Mouse (Mus musculus) CD8-positive naive resting alpha-beta T cell, adult 2 months (primary cell): ENCODE measurements around the gene Meis3.

Source experiments
- DNase-seq, 2 experiments: peaks; one replicate each; pipeline ENCODE4 v3.0.0; 2022; ENCODE audit warnings: low read depth in 2 of 2, low spot score in 2 of 2

Gene Meis3

GRCm38 (mm10) chr7:16158735-16159134 lies 16.2 kb upstream of the Meis3 start:
- DNase-seq = no peak

DNA sequence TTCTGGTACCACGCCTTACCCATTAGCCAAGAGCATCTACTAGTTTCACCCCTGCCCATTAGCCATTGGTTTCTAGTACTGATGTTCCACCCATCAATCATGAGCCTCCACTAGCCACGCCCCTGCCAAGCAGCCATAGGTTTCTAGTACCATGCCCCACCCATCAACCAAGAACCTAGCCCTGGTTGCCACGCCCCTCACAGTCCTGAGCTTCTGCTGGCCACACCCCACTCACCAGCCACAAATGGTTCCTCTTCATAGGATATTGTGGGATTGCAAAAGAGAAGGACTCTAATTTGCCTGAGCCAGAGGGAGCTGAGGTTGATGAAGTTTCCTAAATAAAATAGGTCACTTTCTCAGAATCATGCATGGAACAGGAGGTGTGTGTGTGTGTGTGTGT lies 14.2 kb upstream of the Meis3 start:
- DNase-seq = no peak

GRCm38 (mm10) chr7:16161302-16161701 lies 13.6 kb upstream of the Meis3 start:
- no peak for DNase-seq

DNA sequence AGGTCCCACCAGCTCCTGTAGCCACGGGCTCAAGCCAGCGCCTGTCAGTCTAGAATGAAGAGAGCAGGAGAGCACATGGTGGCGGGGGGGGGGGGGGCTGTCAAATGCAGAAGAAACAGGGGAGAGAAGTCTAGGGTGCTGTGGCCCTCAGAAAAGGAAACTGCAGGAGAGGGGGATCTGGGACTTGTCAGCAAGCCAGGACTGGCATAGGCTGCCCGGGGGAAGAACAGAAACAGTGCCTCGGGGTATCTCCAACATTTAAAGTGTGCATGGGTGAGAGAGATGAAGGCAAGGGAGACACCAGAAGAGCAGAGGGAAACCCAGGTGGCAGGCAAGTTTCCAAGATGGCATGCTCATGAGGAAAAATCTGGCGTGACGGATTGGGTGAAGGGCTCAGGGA lies 12.9 kb upstream of the Meis3 start:
- no peak for DNase-seq

- no peak for DNase-seq
These were observed 2.7 kb upstream of the Meis3 start for GRCm38 (mm10) chr7:16172141-16172581.

DNA sequence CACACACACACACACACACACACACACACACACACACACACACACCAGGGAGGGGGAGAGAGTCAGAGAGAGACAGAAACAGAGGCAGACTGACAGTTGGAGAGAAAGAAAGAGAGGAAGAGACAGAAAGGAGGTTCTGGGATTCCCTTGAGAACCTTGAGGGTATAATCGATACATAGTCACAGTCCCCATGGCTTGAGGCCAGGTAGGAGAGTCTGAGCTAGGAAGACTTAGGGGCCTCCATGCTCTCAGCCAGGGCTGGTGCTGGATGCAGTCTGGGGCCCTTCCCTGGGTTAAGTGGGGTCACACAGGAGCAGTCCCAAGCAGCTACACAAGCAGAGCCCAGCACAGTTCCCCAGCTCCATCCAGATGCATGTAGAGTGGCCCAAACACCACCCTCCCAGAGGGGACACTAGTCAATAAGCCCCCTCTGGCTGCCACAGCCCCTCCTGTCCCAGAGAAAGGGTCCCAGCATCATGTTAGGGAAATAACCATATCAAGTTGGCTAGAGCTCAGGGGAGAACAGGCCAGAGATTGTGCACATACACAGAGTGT lies 2.2 kb upstream of the Meis3 start:
- DNase-seq = no peak

GRCm38 (mm10) chr7:16173146-16173545 lies 1.7 kb upstream of the Meis3 start:
- DNase-seq = no peak

DNA sequence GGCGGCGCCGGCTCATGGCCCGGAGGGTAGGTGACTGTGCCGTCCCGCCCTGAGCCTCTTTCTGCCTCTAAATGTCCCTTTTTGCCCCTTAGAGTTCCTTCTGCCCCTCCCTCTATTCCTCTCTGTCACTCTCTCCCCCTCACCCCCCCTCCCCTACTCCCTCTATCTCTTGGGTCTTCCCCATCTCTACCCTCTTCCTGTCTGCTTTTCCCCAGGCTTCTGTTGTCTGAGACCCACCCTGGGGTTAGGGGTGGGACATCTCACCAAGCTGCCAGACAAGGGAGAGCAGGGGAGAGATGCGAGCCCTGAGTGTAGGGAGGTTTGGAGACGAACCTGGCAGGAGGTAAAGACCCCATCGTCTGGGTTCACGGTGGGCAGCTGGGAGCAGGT lies 647 bp downstream of the Meis3 start:
- no peak for DNase-seq

DNA sequence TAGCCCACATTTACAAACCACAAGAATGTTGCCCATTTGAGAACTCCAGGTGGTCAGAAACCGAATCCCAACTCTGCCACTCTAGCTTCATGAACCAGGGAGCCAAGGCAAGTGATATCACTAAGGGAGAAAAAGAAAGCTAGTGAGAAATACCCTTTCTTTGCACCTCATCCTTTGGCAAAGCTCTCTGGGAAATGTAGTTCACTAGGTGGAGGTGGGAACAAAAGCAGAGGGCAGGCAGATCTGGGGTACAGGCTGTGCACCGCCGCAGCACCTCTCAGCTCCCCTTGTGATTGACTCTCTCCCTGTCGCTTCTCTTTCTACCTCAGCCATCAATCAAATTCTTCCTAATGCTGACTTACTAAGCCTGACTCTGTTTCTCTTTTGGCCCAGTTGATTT lies 3.2 kb downstream of the Meis3 start:
- no peak for DNase-seq

- no peak for DNase-seq
These were observed 8.8 kb downstream of the Meis3 start for GRCm38 (mm10) chr7:16183663-16184062.

- DNase-seq = no peak
These were observed 12.6 kb downstream of the Meis3 start for GRCm38 (mm10) chr7:16187494-16187893.

DNA sequence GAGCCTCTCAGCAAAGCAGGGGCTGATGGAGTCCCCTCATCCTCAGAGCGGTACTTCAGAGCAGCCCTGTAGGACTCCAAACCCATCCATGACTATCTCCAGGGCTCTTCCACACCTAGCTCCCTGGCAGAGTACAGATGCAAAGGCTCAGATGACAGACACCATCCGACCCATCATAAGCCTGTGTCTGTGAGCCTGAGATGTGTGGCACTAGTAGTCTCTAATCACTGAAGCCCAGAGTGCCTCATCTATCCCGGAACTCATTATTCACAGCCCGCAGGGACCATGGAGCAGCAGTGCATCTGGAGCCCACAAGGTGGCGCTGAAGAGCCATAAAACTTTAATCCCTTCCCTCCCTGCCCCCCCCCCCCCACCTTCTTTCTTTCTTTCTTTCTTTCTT lies 17.4 kb downstream of the Meis3 start:
- peak; percentile 67 to 80 for DNase-seq

GRCm38 (mm10) chr7:16193702-16194101 lies 18.8 kb downstream of the Meis3 start:
- DNase-seq = no peak

DNA sequence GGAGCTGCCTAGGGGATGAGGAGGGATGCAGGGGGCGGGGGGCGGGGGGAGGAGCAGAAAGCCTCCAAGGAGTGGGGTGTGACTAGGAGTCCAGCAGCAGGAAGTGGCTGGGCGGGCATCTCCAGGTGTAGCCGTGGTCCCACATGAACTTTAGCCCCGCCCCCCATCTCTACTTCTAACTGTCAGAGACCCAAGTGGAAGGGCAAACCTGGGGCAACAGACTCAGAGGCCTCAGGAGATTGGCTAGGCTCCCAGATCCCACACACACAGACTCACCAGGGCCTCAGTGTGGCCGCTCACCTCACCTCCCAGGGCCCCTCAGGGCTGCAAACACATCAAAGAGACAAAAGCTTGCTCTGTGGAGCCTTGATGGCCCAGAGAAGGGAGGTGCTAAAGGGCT lies 21.7 kb downstream of the Meis3 start:
- DNase-seq = no peak

GRCm38 (mm10) chr7:16197166-16197565 lies 22.3 kb downstream of the Meis3 start:
- peak; percentile 15 to 27 for DNase-seq

DNA sequence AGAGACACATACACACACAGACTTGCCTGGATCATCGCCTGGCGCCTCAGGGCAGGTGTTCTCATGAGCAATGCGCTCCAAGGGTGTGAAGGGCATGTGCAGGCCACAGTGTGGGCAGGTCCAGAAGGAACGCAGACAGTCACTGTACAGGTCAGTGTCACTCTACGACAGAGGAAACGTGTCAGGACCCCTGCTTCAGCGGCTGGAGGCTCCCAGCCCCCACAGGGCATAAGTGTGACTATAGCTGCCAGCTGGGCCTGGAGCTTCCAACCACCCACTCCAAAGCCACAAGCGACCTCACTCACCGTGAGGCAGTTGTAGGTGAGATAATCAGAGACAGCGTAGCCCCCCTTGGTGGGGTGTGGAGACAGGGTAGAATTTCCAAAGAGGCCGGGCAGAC lies 23.6 kb downstream of the Meis3 start:
- DNase-seq = no peak

GRCm38 (mm10) chr7:16201136-16201535 lies 26.2 kb downstream of the Meis3 start:
- DNase-seq = peak; percentile 18 to 32

DNA sequence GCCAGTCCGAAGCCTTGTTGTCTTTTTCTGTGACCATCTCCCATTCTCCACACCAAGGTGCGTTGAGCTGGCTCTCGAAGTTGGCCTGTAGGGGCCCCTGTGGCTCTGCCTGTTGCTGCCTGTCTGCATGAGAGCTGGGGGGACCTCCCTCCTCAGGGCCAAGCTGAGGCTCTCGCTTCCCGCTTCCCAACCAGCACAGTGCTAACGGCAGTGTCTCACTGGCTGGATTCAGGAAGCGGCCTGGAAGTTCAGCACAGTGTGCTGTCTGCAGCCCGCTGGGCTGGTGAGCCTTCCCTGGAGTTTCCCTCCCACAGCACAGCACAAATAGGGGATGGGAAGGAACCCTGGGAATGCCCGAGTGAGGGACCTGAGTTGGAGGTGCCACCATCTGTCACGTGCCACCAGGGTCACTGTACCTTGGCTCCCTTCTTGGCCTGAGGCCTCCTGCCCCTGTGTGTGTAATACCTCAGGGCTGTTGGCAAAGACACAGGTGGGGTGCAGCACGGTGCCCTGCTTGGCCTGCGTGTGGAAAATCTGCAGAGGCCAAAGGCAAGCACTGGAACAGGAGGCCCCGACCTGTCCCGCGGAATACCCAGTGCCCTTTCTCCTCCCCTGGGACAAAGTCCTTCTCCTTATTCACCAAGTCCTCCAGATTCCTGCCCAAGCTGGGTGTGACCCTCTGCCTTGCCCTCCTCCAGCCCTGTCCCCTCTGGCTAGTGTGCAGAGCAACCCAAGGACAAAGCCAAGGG lies 28.0 kb downstream of the Meis3 start:
- DNase-seq = no peak

DNA sequence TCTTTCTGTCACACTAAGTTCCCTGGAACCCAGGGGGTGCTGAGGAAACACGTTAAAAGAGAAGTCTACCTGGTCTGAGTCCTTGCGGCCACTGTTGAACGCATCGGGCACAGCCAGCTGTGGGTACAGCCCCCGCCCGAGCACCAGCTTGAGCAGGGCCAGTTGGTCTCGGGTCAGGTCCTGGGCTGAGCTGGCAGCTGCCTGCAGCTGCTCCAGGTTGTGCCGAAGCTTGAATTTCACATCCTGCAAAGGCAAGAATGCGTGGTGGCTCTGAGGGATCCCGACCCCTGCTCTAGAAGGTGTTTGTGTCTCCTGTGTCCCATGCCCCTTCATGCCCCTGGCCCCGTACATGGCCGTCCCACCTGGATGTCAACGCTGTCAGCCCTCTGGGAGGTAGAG lies 28.6 kb downstream of the Meis3 start:
- no peak for DNase-seq

GRCm38 (mm10) chr7:16204791-16205190 lies 29.9 kb downstream of the Meis3 start:
- no peak for DNase-seq

DNA sequence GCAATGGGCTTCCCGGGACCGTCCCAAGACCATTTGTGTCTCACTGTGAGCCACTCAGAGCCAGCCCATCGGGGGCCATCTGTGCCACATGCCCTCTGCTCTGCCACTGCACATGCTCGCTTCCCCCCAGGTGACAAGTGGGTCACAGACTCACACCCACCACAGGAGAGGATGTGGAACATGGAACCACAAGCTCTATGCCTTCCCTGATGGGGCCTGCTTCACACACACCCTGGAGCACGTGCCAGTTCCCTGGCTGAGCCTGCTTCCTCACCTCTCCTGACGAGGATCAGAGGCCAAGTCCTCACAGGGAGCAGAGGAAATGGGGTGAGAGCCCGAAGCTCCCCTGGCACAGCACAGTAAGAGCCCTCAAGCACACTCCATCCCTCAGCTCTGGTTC lies 32.2 kb downstream of the Meis3 start:
- peak; percentile 18 to 36 for DNase-seq

- DNase-seq = no peak
These were observed 32.6 kb downstream of the Meis3 start for GRCm38 (mm10) chr7:16207496-16207895.
